Mouse (Mus musculus) spleen, adult 2 months (tissue): ENCODE data around the gene Gpc6. TPM values are rescaled to one million over a fixed set of nuclear protein-coding genes. Genes with fewer than 3 reads are reported as not detected.

Source experiments
- DNase-seq, 2 experiments: peaks; one replicate each; pipeline versions ENCODE4 v3.0.0 to v3.0.0-alpha.2; 2012 to 2021; ENCODE audit warnings: low spot score in 2 of 2, low read depth in 1 of 2
- H3K27ac ChIP-seq: fragments of 200-500 bp; 2 replicates; pipeline ENCODE4 v1.5.1; 2012; ENCODE audit warnings: low read length, inconsistent platforms; ENCODE audit not compliant: insufficient read depth
- H3K27me3 ChIP-seq: fragments of 200-500 bp; 2 replicates; pipeline ENCODE4 v1.6.1; 2012; ENCODE audit warnings: mild to moderate bottlenecking, moderate library complexity, low read length, inconsistent platforms; ENCODE audit not compliant: control insufficient read depth, insufficient read depth
- H3K36me3 ChIP-seq: fragments of 200-500 bp; 2 replicates; pipeline ENCODE4 v1.6.1; 2012; ENCODE audit warnings: mild to moderate bottlenecking, low read length, inconsistent platforms; ENCODE audit not compliant: control insufficient read depth, insufficient read depth
- H3K4me1 ChIP-seq: fragments of 200-500 bp; 2 replicates; pipeline ENCODE4 v1.6.1; 2011; ENCODE audit warnings: inconsistent platforms; ENCODE audit not compliant: control insufficient read depth, insufficient read depth, insufficient read length
- H3K4me3 ChIP-seq: fragments of 200-500 bp; 2 replicates; pipeline ENCODE4 v1.5.1; 2011; ENCODE audit warnings: mild to moderate bottlenecking, inconsistent platforms; ENCODE audit not compliant: insufficient read depth, insufficient read length; ENCODE audit errors: extremely low read depth
- CTCF ChIP-seq: fragments of 200-500 bp; IDR thresholded peaks from 2 replicates; pipeline ENCODE4 v1.5.1; 2011; ENCODE audit warnings: mild to moderate bottlenecking, inconsistent platforms; ENCODE audit not compliant: insufficient read depth, insufficient read length, insufficient replicate concordance; ENCODE audit errors: extremely low read depth
- POLR2A ChIP-seq: fragments of 200-500 bp; IDR thresholded peaks from 2 replicates; pipeline ENCODE4 v1.6.1; 2011; ENCODE audit warnings: low read depth, low read length, inconsistent platforms
- WGBS: fragments of 180-500 bp; shearing (Covaris S2); methylation state at CpG from one replicate; pipeline ENCODE4 v1.1.7; 2018; 5-methylcytosine and 5-hydroxymethylcytosine counted together
- polyA plus RNA-seq: library from polyadenylated mRNA; depleted of rRNA; stranded (reverse); fragments of >200 nt; gene quantifications from 2 replicates; pipeline ENCODE4 v1.2.3, GENCODE M21; 2012

Gene Gpc6
- polyA plus RNA-seq, 1 experiment, result 0.67 TPM

DNA sequence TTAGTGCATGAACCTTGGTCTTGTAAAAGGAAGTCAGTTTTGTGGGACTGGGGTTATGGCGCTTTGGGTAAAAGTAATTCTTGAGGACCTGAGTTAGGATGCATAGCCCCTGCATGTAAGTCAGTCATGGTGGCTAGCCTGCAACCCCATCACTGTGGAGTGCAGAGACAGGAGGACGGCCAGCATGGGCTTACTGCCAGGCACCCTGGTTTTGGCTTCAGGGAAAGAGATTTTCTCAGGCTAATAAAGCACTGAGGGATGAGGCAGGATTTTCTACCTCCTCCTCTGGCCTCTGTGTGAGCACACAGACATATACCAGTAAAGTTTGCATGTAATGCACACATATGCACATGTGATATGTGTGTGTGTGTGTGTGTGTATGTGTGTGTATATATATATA is 883.2 kb downstream of the Gpc6 start:
- TF ChIP-seq CTCF (no peak), POLR2A (no peak)
- no peak overlapping the region for H3K27ac ChIP-seq
- H3K27me3 ChIP-seq, result no peaks in the 10 kb centered on the region
- DNase-seq, result no peak
- H3K4me1 ChIP-seq, result no peaks in the 10 kb centered on the region
- no peak overlapping the region for H3K4me3 ChIP-seq
- H3K36me3 ChIP-seq, result no peaks in the 10 kb centered on the region
- WGBS, result 92% methylated on average over 2 of the region's 2 CpGs

DNA sequence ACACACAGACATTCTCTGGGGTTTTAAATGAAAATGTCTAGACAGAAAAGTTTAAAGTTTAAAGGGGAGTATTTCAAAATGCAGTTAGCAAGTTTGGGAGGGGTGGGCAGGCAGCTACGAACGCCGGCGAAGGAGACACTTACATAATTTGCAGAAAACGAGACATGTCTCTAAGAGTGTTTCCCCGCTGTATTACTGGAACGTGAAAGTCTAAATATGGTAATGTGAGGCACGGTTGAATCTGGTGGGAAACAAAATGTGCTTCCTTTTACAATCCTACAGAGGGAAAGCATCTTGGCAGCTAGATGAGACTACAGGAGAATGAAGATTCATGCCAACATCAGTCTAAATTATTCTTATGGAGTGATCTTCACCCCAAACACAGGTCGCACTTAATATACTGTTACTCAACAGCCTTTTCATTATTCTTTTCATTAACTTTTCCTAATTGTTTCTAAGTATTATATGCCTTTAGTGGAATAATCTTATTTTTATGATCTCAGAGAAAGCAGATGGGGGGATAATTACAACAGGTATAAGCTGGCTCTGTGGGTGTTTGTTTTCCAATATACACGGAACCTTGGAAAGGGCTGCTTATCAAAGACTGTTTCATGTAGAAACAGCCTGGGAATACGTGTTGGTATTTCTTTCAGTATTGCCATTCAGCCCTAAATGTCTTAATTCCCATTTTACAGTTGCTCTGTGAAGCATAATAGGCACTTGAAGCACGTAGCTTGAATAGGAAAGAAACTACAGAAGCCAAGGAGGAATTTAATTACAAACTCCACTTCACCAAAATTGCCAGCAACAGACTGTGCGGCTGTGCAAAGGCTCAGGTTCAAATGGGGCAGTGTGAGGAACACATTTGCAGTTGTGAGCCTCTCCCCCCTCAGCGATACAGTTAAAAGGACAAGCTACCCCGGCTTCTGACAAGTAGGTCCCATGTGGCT is 885.5 kb downstream of the Gpc6 start:
- H3K4me3 ChIP-seq, result no peak overlapping the region
- TF ChIP-seq CTCF, result no peak
- no peak for TF ChIP-seq POLR2A
- WGBS, result 78% methylated on average over 15 of the region's 15 CpGs
- H3K27ac ChIP-seq, result no peak overlapping the region
- H3K27me3 ChIP-seq, result no peaks in the 10 kb centered on the region
- H3K36me3 ChIP-seq, result no peaks in the 10 kb centered on the region
- no peak for DNase-seq
- no peaks in the 10 kb centered on the region for H3K4me1 ChIP-seq

DNA sequence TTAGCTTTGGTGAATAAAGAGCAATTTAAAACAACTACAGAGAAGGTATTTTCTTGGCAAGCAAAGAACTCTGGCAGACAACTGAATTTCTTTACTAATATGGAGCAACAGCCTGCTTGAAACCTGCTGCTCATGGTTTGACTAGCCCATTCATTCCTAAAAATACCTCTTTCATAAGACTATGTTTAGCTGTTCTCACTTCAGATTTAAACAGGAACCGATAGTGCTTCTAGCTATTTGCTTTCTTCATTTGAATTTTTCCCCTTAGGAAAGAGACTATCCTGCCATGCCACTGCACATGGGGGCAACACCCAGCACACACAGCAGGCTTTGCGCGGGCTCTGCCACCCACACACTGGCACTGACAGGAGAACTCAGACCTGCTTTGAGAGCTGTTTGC is 888.4 kb downstream of the Gpc6 start:
- Histone ChIP-seq H3K27me3 (no peaks in the 10 kb centered on the region), H3K4me3 (no peak overlapping the region; the same call in 1 of the 2 replicates), H3K36me3 (no peaks in the 10 kb centered on the region), H3K4me1 (no peaks in the 10 kb centered on the region), H3K27ac (no peak overlapping the region)
- 83% methylated on average over 3 of the region's 3 CpGs for WGBS
- DNase-seq, result no peak
- no peak for TF ChIP-seq POLR2A
- TF ChIP-seq CTCF, result no peak

DNA sequence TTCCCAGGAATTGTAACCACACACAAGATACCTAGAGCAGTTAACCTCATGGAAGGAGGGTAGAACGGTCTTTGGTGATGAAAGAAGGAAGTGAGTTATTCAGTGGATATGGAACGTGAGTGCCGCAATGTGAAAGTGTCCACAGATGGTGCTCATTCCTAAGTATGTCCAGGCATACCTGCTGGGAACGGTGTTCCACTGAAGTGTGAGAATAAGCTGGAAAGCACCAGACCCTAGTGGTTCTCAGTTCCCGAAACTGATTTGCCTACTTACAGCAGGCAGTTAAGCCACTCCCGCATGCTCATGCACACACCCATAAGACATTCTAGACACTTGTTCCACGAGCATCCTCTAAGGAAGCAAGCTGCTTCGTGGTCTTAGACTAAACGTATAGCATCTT is 890.9 kb downstream of the Gpc6 start:
- no peak for TF ChIP-seq POLR2A
- no peak for TF ChIP-seq CTCF
- Histone ChIP-seq H3K27me3 (no peaks in the 10 kb centered on the region), H3K36me3 (no peaks in the 10 kb centered on the region), H3K4me1 (no peaks in the 10 kb centered on the region), H3K27ac (no peak overlapping the region), H3K4me3 (no peak overlapping the region)
- DNase-seq, result no peak
- WGBS, result 84% methylated on average over 9 of the region's 9 CpGs

DNA sequence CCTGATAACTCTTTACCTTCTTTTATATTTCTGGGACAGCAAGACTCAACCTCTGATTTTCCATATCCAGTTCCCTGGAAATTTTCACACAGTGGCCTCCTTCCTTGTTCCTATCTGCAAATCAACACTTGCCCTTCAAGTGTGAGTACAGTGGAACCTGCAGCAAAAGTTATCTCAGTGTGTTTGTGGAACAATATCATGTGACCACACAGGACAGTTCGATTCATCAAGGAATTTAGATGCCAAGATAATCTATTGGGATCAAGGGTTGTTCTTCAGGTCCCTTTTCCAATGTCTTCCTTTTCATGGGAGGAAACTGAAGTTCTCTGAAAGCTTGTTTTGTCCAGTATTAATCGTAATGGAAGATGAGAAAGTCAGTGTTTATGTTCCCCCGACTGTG is 891.6 kb downstream of the Gpc6 start:
- H3K4me1 ChIP-seq, result no peaks in the 10 kb centered on the region
- no peak overlapping the region for H3K27ac ChIP-seq
- WGBS, result 91% methylated on average over 3 of the region's 3 CpGs
- H3K36me3 ChIP-seq, result no peaks in the 10 kb centered on the region
- TF ChIP-seq POLR2A, result no peak
- no peak for TF ChIP-seq CTCF
- no peaks in the 10 kb centered on the region for H3K27me3 ChIP-seq
- no peak for DNase-seq
- no peak overlapping the region for H3K4me3 ChIP-seq

DNA sequence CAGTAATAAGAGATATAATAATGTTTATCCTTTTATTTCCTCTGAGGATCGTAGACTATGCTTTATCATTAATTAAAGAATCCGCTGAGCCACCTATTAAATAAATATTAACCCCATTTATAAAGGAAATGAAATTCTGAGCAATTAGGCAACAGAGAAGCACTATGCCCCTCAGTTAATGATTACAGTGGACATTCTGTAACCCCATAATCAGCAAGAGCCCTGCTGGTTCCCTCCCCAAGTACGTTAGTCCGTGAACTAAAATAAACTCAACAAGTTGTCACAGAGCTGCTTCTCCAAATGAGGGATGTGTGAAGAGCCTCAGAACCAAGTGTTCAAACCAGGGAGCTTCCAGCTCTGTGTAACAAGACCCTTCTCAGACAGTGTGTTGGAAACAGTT is 892.1 kb downstream of the Gpc6 start:
- H3K27ac ChIP-seq, result no peak overlapping the region
- no peaks in the 10 kb centered on the region for H3K27me3 ChIP-seq
- 85% methylated on average over 4 of the region's 4 CpGs for WGBS
- TF ChIP-seq CTCF, result no peak
- no peak overlapping the region for H3K4me3 ChIP-seq
- no peak for DNase-seq
- H3K36me3 ChIP-seq, result no peaks in the 10 kb centered on the region
- H3K4me1 ChIP-seq, result no peaks in the 10 kb centered on the region

DNA sequence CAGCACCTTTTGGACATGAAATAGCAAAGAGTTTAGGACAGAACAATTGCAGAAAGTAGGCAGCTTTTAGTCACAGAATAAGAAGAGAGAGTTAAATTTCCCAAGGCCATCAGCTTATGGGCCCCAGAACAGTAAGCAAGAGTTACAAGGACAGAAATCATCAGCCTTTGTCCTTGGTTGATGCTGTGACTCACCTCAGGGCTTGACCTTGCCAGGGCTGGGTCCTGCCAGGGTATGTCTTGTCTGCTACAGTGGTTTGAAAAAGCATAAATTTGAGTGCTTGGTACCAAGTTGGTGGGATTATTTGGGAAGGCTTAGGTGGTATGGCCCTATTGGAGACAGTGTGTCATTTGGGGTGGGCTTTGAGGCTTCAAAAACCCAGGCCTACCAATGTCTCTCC is 899.4 kb downstream of the Gpc6 start:
- DNase-seq, result no peak
- TF ChIP-seq CTCF, result no peak
- TF ChIP-seq POLR2A, result no peak
- Histone ChIP-seq H3K4me1 (no peaks in the 10 kb centered on the region), H3K36me3 (no peaks in the 10 kb centered on the region), H3K4me3 (no peak overlapping the region), H3K27me3 (no peaks in the 10 kb centered on the region), H3K27ac (no peak overlapping the region)
